Mouse (Mus musculus) spleen, adult 2 months (tissue): ENCODE results near the gene Il18rap.

ENCODE experiments used
- CTCF ChIP-seq: fragments of 200-500 bp; IDR thresholded peaks from 2 replicates; pipeline ENCODE4 v1.5.1; 2011; ENCODE audit warnings: mild to moderate bottlenecking, inconsistent platforms; ENCODE audit not compliant: insufficient read depth, insufficient read length, insufficient replicate concordance; ENCODE audit errors: extremely low read depth
- POLR2A ChIP-seq: fragments of 200-500 bp; IDR thresholded peaks from 2 replicates; pipeline ENCODE4 v1.6.1; 2011; ENCODE audit warnings: low read depth, low read length, inconsistent platforms

- TF ChIP-seq POLR2A = no peak
- no peak for TF ChIP-seq CTCF
Measured at GRCm38 (mm10) chr1:40475697-40476096, 39.5 kb upstream of the Il18rap start.
